Mouse (Mus musculus): ENCODE measurements around the gene Olfr1367.
A peak's percentile ranks its signal among the peaks of the same experiment; 100 is the strongest.

Olfr1367 gene

GRCm38 (mm10) chr13:21396048-21396447 lies 49.3 kb downstream of the Olfr1367 start:
- DNase-seq (ENCODE audit: low spot score in 2 of 2), result peak; percentile 8 to 11

- no peak for DNase-seq (ENCODE audit: low spot score in 2 of 2)
Observed at GRCm38 (mm10) chr13:21397486-21397885, 50.8 kb downstream of the Olfr1367 start.

Measured in heart, adult 9 months (tissue).